Mouse (Mus musculus) hindbrain, embryonic 16.5 days (tissue): ENCODE data around the gene Rala. TPM values are rescaled to one million over a fixed set of nuclear protein-coding genes. Genes with fewer than 3 reads are reported as not detected.

Experiments
- ATAC-seq: fragments of 200-750 bp; cut with Nextera tagmentation; 2 replicates; pipeline ENCODE4 v1.8.0; 2017; ENCODE audit warnings: moderate TSS enrichment, moderate library complexity
- H3K27ac ChIP-seq: fragments of 300-500 bp; sonication (generic); 2 replicates; pipeline ENCODE4 v1.5.1; 2014; ENCODE audit warnings: low read depth, mild to moderate bottlenecking, control low read depth, low read length, moderate library complexity
- H3K27me3 ChIP-seq: fragments of 300-500 bp; sonication (generic); replicated peaks from 2 replicates; pipeline ENCODE4 v1.6.1; 2014; ENCODE audit warnings: low read length; ENCODE audit not compliant: control insufficient read depth, insufficient read depth
- H3K36me3 ChIP-seq: fragments of 300-500 bp; sonication (generic); 2 replicates; pipeline ENCODE4 v1.6.1; 2014; ENCODE audit warnings: mild to moderate bottlenecking, low read length, moderate library complexity, mixed read lengths; ENCODE audit not compliant: control insufficient read depth, insufficient read depth
- H3K4me1 ChIP-seq: fragments of 300-500 bp; sonication (generic); 2 replicates; pipeline ENCODE4 v1.6.1; 2014; ENCODE audit warnings: low read depth, low read length; ENCODE audit not compliant: control insufficient read depth, insufficient read depth
- H3K4me2 ChIP-seq: fragments of 300-500 bp; sonication (generic); 2 replicates; pipeline ENCODE4 v1.6.1; 2014; ENCODE audit warnings: mild to moderate bottlenecking, low read length, control low read depth, moderate library complexity
- H3K4me3 ChIP-seq: fragments of 300-500 bp; sonication (generic); 2 replicates; pipeline ENCODE4 v1.5.1; 2014; ENCODE audit warnings: mild to moderate bottlenecking, low read length, control low read depth, moderate library complexity
- H3K9ac ChIP-seq: fragments of 300-500 bp; sonication (generic); 2 replicates; pipeline ENCODE4 v1.6.1; 2014; ENCODE audit warnings: low read depth, mild to moderate bottlenecking, control low read depth, low read length, moderate library complexity
- H3K9me3 ChIP-seq: fragments of 300-500 bp; sonication (generic); 2 replicates; pipeline ENCODE4 v1.6.1; 2014; ENCODE audit warnings: mild to moderate bottlenecking, low read length, moderate library complexity; ENCODE audit not compliant: control insufficient read depth
- WGBS: fragments of 180-500 bp; shearing (Covaris S2); extraction: QIAGEN DNeasy Blood & Tissue Kit; methylation state at CpG from one replicate; pipeline ENCODE4 v1.1.7; 2014; 5-methylcytosine and 5-hydroxymethylcytosine counted together
- polyA plus RNA-seq: library from polyadenylated mRNA; unstranded; fragments of >200 nt; fragmentation: Nextera tagmentation; extraction: Ambion mirVana; gene quantifications from 2 replicates; pipeline ENCODE4 v1.2.1, GENCODE M21; 2015

Rala gene
- polyA plus RNA-seq = 212 and 250 TPM in 2 replicates

DNA sequence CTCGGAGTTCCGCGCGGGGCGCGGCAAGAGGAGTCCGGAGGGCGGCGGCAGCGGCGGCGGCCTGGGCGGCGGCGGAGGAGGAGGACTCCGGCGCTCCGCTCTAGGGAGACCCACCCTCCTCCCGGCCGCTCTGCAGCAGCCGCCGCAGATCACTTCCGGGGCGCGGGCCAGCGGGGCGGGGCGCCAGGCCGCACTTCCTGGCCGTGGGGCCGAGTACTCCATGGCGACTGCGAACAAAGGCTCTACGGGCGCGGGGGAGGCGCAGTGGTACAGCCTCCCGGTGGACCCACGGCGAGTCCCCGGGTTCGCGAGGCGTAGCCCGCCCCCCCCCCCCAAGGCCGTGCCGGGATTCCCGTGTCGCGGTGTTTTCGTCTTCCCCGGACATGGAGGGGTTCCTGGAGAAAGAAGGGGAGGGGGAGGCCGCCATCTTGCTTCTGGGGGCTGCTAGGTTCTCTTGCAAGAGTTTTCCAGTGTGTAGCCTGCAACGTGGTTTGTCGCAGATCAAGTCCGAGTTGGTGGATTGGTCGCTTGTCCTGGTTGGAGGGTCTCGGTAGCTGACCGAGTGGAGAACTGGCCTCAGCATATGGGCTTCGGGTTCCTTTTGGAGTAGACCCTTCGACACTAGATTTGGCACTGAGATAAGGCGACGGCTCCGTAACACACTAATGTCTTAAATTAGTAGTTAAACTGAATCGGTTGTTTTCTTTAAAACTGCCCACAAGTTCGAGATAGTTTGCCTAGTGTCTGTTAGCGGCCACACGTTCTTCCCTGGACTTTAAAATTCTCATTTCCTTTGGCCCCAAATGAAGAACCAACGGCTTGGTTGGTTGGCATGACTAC lies at the start of gene Rala:
TSS of gene Rala (minus strand) at position 162 of the 840 bp plus-strand sequence.
- 11% methylated on average over 50 of the region's 69 CpGs for whole genome bisulfite sequencing
- no peaks in the 10 kb centered on the region for H3K36me3 ChIP-seq

DNA sequence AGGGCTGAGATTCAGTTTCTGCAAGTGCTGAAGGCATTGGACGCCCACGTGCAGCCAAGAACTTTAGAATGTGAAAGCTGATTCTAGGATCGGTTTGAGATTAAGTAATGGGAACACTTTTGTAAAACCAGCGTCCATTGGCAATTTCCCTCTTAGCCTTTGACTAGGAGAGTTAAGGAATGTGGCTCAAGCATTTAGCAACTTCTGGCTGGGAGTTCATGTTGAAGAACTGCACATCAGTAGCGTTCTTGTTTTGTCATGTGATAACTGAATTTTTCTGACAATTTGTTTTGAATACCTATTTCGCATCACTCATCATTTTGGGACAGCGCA lies 49.4 kb upstream of the Rala start:
- WGBS = 34% methylated on average over 7 of the region's 7 CpGs
- Histone ChIP-seq H3K9me3 (no peaks in the 10 kb centered on the region), H3K4me2 (peak overlapping the region; percentile 90), H3K4me3 (peak overlapping the region; percentile 57), H3K27me3 (no peaks in the 10 kb centered on the region), H3K9ac (peak overlapping the region; percentile 69), H3K4me1 (peaks cover 7% of the 10 kb centered on the region), H3K36me3 (no peaks in the 10 kb centered on the region), H3K27ac (peak overlapping the region; percentile 57; the same call in 1 of the 2 replicates)
- ATAC-seq = no peak

More for the DNA sequence above, at the start of gene Rala:
- ATAC-seq = peak; percentile 100
- peak within 1 kb of the TSS; percentile 76 for H3K4me2 ChIP-seq
- peak within 1 kb of the TSS; percentile 97 for H3K27ac ChIP-seq
- peaks cover 13% of the 10 kb centered on the region for H3K4me1 ChIP-seq
- peak within 1 kb of the TSS; percentile 96 for H3K4me3 ChIP-seq
- H3K9me3 ChIP-seq = no peaks in the 10 kb centered on the region
- H3K27me3 ChIP-seq = no peaks in the 10 kb centered on the region
- H3K9ac ChIP-seq = peak within 1 kb of the TSS; percentile 98

DNA sequence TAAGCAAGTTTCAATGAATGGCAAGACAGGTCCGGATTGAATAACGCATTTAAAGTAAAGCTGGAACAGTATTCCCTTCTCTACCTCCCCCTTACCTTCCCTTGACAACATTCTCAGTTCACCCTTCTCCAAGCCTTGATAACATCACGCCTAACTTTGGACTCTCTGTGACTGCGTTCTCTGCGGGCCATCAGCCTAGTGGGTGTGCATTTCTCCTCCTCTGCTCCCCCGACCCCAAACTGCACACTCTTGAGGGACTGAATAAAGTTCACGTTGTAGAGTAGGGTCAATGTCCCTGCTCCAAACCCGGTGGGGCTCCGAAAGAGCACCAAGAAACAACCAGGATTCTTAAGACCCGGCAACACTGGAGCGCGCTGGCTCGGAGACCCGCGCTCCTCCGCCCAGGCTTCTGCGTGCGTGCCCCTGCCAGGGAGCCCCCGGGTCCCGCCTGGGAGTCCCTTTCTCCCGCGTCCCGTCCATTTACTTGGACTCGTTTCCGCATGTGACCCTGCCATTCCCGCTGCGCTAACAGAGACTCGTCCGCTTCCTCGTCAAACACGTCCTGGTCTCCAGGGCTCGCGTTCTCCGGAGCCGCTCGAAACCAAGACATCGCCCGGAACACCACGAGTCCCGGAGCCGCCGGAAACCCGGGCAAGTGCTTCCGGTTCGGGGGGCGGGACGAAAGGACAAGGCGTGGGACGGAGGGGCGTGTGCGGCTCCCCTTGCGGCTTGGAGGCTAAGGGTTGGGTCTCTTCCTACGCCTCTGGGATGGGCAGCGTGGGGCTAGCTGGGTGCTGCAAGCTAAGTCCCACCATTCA lies 48.9 kb upstream of the Rala start, which contains the start of gene Yae1d1:
TSS of gene Yae1d1 (minus strand) at position 653 of the 818 bp plus-strand sequence.
- Histone ChIP-seq H3K4me3 (peak within 1 kb of the TSS; percentile 57), H3K4me1 (peaks cover 7% of the 10 kb centered on the region), H3K4me2 (peak within 1 kb of the TSS; percentile 90), H3K27me3 (no peaks in the 10 kb centered on the region), H3K9me3 (no peaks in the 10 kb centered on the region), H3K36me3 (no peaks in the 10 kb centered on the region), H3K9ac (peak within 1 kb of the TSS; percentile 69), H3K27ac (peak within 1 kb of the TSS; percentile 82)
- under 1% methylated on average over 53 of the region's 54 CpGs for WGBS
- peak; percentile 100 for ATAC-seq

DNA sequence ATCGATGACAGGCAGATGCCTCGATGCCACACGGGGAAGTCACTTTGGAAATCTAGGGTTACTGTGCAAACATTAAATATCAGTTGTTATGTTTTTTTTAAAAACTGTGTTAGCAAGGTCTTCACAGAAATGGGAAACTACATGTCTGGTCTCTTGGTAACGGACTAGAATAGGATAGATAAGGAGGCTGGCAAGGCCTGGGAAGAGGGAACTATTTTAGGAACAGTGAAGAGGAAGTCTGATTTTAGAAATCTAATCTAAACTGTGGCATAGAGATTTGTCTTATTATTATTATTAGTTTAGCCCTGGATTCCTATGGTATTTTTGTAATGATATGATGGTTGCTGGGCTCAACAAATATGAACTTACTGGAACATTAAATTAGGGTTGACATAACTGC lies 48.0 kb upstream of the Rala start:
- Histone ChIP-seq H3K4me1 (peaks cover 7% of the 10 kb centered on the region), H3K4me3 (no peak overlapping the region; the same call in 1 of the 2 replicates), H3K9me3 (no peaks in the 10 kb centered on the region), H3K9ac (no peak overlapping the region), H3K36me3 (peaks cover 6% of the 10 kb centered on the region; the same call in 1 of the 2 replicates), H3K27ac (no peak overlapping the region), H3K27me3 (no peaks in the 10 kb centered on the region), H3K4me2 (peak overlapping the region; percentile 90; the same call in 1 of the 2 replicates)
- WGBS = 89% methylated on average over 4 of the region's 4 CpGs
- no peak for ATAC-seq

DNA sequence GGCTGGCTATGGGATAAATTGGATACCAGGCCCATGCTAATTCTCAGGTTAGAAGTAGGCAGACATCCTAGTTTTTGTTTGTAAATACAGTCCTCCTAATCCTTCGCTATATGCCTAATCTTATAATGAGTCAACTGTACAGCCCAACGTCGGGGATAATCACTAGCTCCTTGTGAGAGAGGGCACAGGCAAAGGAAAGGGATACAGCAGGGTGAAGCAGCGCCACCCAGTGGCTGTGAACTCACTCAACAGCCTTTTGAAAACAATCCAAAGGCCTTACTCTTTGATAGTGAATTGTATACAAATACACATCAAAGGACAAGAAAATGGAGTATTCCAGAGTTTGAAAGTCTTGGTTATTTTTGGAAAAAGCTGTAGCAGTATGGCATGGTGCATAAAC lies 39.2 kb upstream of the Rala start:
- H3K27ac ChIP-seq = no peak overlapping the region
- H3K4me1 ChIP-seq = no peaks in the 10 kb centered on the region
- no peak overlapping the region for H3K4me3 ChIP-seq
- H3K9me3 ChIP-seq = peaks cover 3% of the 10 kb centered on the region; the same call in 1 of the 2 replicates
- H3K36me3 ChIP-seq = peaks cover 17% of the 10 kb centered on the region; the same call in 1 of the 2 replicates
- ATAC-seq = no peak
- H3K4me2 ChIP-seq = no peak overlapping the region
- WGBS = 51% methylated on average over 4 of the region's 4 CpGs
- H3K27me3 ChIP-seq = no peaks in the 10 kb centered on the region
- H3K9ac ChIP-seq = no peak overlapping the region

DNA sequence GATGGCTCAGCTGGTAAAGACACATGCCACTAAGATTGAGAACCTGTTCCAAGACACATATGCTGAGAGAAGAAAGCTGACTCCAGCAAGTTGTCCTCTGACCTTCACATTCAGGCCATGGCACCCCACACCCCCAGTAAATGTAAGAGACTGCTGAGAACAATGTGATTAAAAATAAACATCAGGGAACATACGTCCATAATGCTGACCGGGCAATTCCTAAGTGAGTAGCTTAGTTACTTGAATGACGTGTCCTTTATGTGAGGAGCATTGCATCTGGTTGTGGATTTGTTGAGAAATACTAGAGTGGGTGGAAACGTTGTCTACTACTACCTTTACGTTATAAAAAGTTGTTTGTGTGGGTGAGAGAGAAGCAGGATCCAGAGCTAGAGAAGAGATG lies 38.6 kb upstream of the Rala start:
- no peak overlapping the region for H3K4me3 ChIP-seq
- peaks cover 15% of the 10 kb centered on the region; the same call in 1 of the 2 replicates for H3K36me3 ChIP-seq
- no peaks in the 10 kb centered on the region for H3K4me1 ChIP-seq
- no peaks in the 10 kb centered on the region for H3K27me3 ChIP-seq
- H3K27ac ChIP-seq = no peak overlapping the region
- no peak for ATAC-seq
- 83% methylated on average over 5 of the region's 5 CpGs for WGBS
- no peak overlapping the region for H3K4me2 ChIP-seq
- no peak overlapping the region for H3K9ac ChIP-seq
- peaks cover 3% of the 10 kb centered on the region; the same call in 1 of the 2 replicates for H3K9me3 ChIP-seq

DNA sequence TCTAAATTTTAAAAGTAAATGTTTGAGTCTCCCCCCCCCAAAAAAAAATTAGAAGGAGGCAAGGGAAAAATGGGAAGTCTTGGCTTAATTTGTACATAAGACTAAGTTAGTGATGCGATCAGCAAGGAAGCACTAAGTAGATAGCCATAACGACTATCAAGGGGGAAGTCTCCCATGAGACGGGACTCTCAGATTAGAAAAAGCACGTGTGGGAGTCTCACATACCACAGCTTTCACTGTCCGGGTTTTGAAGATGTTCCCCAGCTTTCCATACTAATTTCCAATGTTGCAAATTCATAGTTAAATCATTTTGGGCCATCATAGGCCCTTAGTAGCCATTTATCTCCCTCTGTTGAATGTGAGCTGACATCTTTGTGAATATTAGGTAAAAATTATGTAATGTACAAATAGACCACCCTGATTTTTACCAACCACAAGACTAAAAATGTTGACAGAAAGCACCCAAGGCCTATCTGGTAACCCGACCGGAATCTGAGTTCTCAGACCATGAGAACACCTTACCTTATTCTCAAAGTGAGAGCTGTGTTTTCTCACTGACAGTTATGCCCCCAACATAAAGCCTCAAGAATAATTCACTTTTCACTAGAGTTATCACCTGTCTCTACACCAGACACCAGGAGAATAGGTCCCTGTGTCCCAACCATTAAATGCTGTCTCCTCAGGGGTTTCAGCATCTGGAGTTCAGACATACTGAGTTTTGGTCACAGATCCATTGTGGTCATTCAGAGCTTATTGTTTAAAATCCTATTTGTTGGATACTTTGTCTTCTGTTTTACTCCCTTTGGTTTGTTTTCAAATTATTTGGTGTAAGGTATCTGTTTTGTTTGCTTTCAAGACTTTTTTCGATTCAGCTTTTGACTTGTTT lies 33.1 kb upstream of the Rala start:
- Histone ChIP-seq H3K4me2 (no peak overlapping the region), H3K27ac (no peak overlapping the region), H3K4me3 (no peak overlapping the region), H3K9ac (no peak overlapping the region), H3K9me3 (peaks cover 3% of the 10 kb centered on the region; the same call in 1 of the 2 replicates), H3K36me3 (0 out of 2 replicates have a peak, but pooled peaks cover 2% of the 10 kb centered on the region), H3K27me3 (no peaks in the 10 kb centered on the region), H3K4me1 (no peaks in the 10 kb centered on the region)
- WGBS = 84% methylated on average over 8 of the region's 8 CpGs
- no peak for ATAC-seq

DNA sequence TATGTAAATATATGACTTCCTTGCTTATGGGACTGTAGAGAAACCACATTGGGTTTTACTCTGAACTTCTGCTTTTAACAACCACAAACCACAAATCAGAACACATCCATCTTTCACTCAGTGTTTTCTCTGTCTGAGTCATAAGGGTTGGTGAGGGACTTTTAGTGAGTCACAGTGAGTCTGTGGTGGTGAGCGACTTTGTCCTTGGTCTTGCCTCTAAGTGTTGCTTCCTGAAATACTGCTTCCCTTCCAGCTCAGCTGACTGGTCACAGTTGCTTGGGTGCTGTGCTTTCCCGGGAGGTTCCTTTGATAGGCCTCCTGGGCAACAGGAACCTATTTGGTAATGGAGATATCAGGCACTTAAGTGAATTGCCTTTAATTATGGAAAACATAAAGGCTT lies 31.9 kb upstream of the Rala start:
- H3K4me2 ChIP-seq = no peak overlapping the region
- H3K27me3 ChIP-seq = no peaks in the 10 kb centered on the region
- no peaks in the 10 kb centered on the region for H3K4me1 ChIP-seq
- 76% methylated on average over 2 of the region's 2 CpGs for WGBS
- H3K36me3 ChIP-seq = no peaks in the 10 kb centered on the region
- no peak overlapping the region for H3K9ac ChIP-seq
- peaks cover 3% of the 10 kb centered on the region; the same call in 1 of the 2 replicates for H3K9me3 ChIP-seq
- no peak overlapping the region for H3K27ac ChIP-seq
- ATAC-seq = no peak
- H3K4me3 ChIP-seq = no peak overlapping the region
